Mouse (Mus musculus) gonadal fat pad, adult 2 months (tissue): Measurements from ENCODE around the gene Adamts17. TPM values are rescaled to one million over a fixed set of nuclear protein-coding genes. Genes with fewer than 3 reads are reported as not detected.

Source experiments
- DNase-seq: peaks from one replicate; pipeline ENCODE4 v3.0.0-alpha.2; 2012; ENCODE audit warnings: low read depth
- polyA plus RNA-seq: library from polyadenylated mRNA; depleted of rRNA; stranded (reverse); fragments of >200 nt; gene quantifications from 2 replicates; pipeline ENCODE4 v1.2.3, GENCODE M21; 2012

Adamts17 gene
- polyA plus RNA-seq, 1 experiment: 0.88 TPM

GRCm38 (mm10) chr7:67082751-67083150, 243.2 kb downstream of the Adamts17 start:
- no peak for DNase-seq

GRCm38 (mm10) chr7:67087759-67088158, 248.2 kb downstream of the Adamts17 start:
- no peak for DNase-seq

- no peak for DNase-seq
Observed at GRCm38 (mm10) chr7:67097096-67097495, 257.6 kb downstream of the Adamts17 start.

GRCm38 (mm10) chr7:67101418-67101973, 262.0 kb downstream of the Adamts17 start:
- no peak for DNase-seq

- no peak for DNase-seq
Observed at GRCm38 (mm10) chr7:67110551-67111159, 271.1 kb downstream of the Adamts17 start.

- no peak for DNase-seq
Observed at GRCm38 (mm10) chr7:67112495-67113216, 273.1 kb downstream of the Adamts17 start.

- no peak for DNase-seq
Observed at GRCm38 (mm10) chr7:67114056-67114455, 274.5 kb downstream of the Adamts17 start.

- no peak for DNase-seq
Observed at GRCm38 (mm10) chr7:67115056-67115455, 275.5 kb downstream of the Adamts17 start.

GRCm38 (mm10) chr7:67135140-67135539, 295.6 kb downstream of the Adamts17 start:
- DNase-seq: peak; percentile 74

- no peak for DNase-seq
Observed at GRCm38 (mm10) chr7:67142347-67143015, 302.9 kb downstream of the Adamts17 start.

GRCm38 (mm10) chr7:67145748-67146147, 306.2 kb downstream of the Adamts17 start:
- DNase-seq: no peak

- no peak for DNase-seq
Observed at GRCm38 (mm10) chr7:67146151-67146550, 306.6 kb downstream of the Adamts17 start.

GRCm38 (mm10) chr7:67149707-67150106, 310.2 kb downstream of the Adamts17 start:
- no peak for DNase-seq

- DNase-seq: no peak
Observed at GRCm38 (mm10) chr7:67152626-67153025, 313.1 kb downstream of the Adamts17 start.

GRCm38 (mm10) chr7:67162135-67162534, 322.6 kb downstream of the Adamts17 start:
- DNase-seq: no peak

- no peak for DNase-seq
Observed at GRCm38 (mm10) chr7:67168288-67168687, 328.8 kb downstream of the Adamts17 start.

- DNase-seq: no peak
Observed at GRCm38 (mm10) chr7:67168763-67169569, 329.4 kb downstream of the Adamts17 start.

- no peak for DNase-seq
Observed at GRCm38 (mm10) chr7:67173522-67174195, 334.1 kb downstream of the Adamts17 start.

GRCm38 (mm10) chr7:67183786-67184185, 344.3 kb downstream of the Adamts17 start:
- DNase-seq: no peak

- no peak for DNase-seq
Observed at GRCm38 (mm10) chr7:67199412-67199811, 359.9 kb downstream of the Adamts17 start.
